Mouse (Mus musculus) erythroblast, embryonic 14.5 days (primary cell): ENCODE results near the gene Gid4. TPM values are rescaled to one million over a fixed set of nuclear protein-coding genes. Genes with fewer than 3 reads are reported as not detected.

ENCODE experiments used
- H3K27me3 ChIP-seq: 2 replicates; pipeline ENCODE4 v1.6.1; 2012; ENCODE audit warnings: inconsistent platforms; ENCODE audit not compliant: control insufficient read depth
- H3K36me3 ChIP-seq: 2 replicates; pipeline ENCODE4 v1.6.1; 2012; ENCODE audit warnings: mild to moderate bottlenecking, inconsistent platforms; ENCODE audit not compliant: control insufficient read depth
- H3K4me1 ChIP-seq: 2 replicates; pipeline ENCODE4 v1.6.1; 2012; ENCODE audit warnings: inconsistent platforms; ENCODE audit not compliant: control insufficient read depth
- H3K4me3 ChIP-seq: replicated peaks from 2 replicates; pipeline ENCODE3; 2012; ENCODE audit warnings: moderate library complexity, mild to moderate bottlenecking, inconsistent platforms
- H3K9me3 ChIP-seq: 2 replicates; pipeline ENCODE4 v1.6.1; 2012; ENCODE audit warnings: low read length, inconsistent platforms, mixed read lengths; ENCODE audit not compliant: control insufficient read depth
- GATA1 ChIP-seq: IDR thresholded peaks from 2 replicates; pipeline ENCODE4 v1.6.1; 2012; ENCODE audit warnings: low read length, inconsistent platforms, mixed read lengths
- TAL1 ChIP-seq: IDR thresholded peaks from 3 replicates; pipeline ENCODE4 v1.6.1; 2012; ENCODE audit warnings: low read length, inconsistent platforms, mixed read lengths
- polyA plus RNA-seq: library from polyadenylated mRNA; stranded (reverse); fragments of >175 nt; gene quantifications from 2 replicates; pipeline ENCODE4 v1.2.3, GENCODE M21; 2012

Gene Gid4
- polyA plus RNA-seq, 1 experiment: 2.1 TPM

GRCm38 (mm10) chr11:60444007-60444406 is 27.1 kb downstream of the Gid4 start:
- Histone ChIP-seq H3K4me3 (no peak overlapping the region), H3K36me3 (peaks cover 56% of the 10 kb centered on the region)

DNA sequence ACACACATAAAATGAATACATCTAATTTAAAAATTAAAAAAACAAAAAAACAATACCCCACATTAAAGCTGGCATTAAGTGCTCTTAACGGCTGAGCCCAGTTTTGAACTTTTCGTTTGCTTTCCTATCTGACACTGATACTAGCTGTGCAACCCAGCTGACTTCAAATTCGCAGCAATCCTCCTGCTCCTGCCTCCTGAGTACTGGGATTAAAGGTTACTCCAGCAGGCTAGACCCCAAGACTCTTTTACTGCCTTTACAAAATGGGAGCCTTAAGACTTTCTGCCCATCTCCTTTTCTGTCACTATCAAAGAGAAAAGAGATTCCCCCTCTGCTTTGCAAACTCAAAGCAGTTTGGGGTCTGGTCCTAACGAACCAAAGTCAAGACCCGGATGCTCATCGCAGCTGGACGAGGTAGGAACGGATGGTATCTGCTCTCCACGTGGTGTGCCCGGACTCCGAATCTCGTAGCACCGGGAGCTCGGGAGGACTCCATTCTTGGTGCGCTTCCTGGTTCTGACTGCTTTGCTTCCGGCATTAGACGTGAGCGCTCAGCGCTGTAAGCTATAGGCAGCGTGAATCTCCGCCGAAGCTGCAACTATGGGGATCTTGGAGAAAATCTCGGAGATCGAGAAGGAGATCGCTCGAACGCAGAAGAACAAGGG is 37.3 kb downstream of the Gid4 start, which contains the start of gene Drg2:
TSS of gene Drg2 (plus strand) at position 512 of the 665 bp plus-strand sequence.
- peaks cover 33% of the 10 kb centered on the region for H3K4me1 ChIP-seq
- no peaks in the 10 kb centered on the region for H3K27me3 ChIP-seq
- TF ChIP-seq TAL1 (no peak), GATA1 (no peak)
- H3K4me3 ChIP-seq: peak within 1 kb of the TSS; percentile 65
- peaks cover 34% of the 10 kb centered on the region for H3K36me3 ChIP-seq
- H3K9me3 ChIP-seq: no peaks in the 10 kb centered on the region

More at GRCm38 (mm10) chr11:60444007-60444406, 27.1 kb downstream of the Gid4 start:
- no peaks in the 10 kb centered on the region for H3K27me3 ChIP-seq
- H3K4me1 ChIP-seq: no peaks in the 10 kb centered on the region
- H3K9me3 ChIP-seq: no peaks in the 10 kb centered on the region
- TF ChIP-seq TAL1 (no peak), GATA1 (no peak)

- TF ChIP-seq GATA1: no peak
- TF ChIP-seq TAL1: no peak
- H3K36me3 ChIP-seq: peaks cover 39% of the 10 kb centered on the region
These were observed 37.8 kb downstream of the Gid4 start for GRCm38 (mm10) chr11:60454745-60455087.

DNA sequence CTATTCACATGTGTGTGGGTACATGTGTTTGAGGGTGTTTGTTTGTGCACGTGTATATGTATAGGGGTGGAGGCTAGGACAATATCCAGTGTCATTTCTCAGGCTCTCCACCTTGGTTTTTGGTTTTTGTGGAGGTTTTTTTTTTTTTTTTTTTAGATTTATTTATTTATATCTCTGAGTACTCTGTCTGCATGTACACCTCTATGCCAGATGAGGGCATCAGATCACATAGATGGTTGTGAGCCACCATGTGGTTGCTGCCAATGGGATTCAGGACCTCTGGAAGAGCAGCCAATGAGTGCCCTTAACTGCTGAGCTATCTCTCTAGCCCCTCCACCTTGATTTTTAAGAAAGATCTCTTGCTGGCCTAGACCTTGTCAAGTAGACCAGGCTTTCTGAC is 41.0 kb downstream of the Gid4 start:
- no peak for TF ChIP-seq TAL1
- H3K9me3 ChIP-seq: no peaks in the 10 kb centered on the region
- no peaks in the 10 kb centered on the region for H3K27me3 ChIP-seq
- no peak overlapping the region for H3K4me3 ChIP-seq
- H3K36me3 ChIP-seq: peaks cover 72% of the 10 kb centered on the region
- H3K4me1 ChIP-seq: peaks cover 33% of the 10 kb centered on the region

More at GRCm38 (mm10) chr11:60454745-60455087, 37.8 kb downstream of the Gid4 start:
- peak overlapping the region; percentile 65 for H3K4me3 ChIP-seq
- H3K27me3 ChIP-seq: no peaks in the 10 kb centered on the region
- peaks cover 33% of the 10 kb centered on the region for H3K4me1 ChIP-seq
- no peaks in the 10 kb centered on the region for H3K9me3 ChIP-seq

DNA sequence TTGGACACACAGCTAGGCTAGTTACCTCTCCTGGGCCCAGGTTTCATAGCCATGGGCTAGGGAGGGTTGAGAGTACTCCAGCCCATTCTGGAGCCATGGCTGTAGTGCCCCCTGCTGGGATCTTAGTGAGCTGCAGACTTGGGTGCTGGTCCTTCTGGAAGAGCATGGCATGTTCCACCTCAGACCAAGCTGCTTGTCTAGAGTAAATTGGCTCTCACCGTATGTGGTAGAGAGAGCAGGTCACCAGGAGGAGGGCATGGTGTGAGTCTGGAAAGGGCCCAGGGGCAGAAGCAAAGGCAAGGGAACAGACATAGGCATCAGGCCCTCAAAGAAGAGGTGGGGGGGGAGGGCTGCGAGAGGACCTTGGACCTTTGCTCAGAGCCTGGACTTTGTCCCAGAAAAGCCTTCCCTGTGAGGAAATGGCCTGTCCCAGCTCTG is 49.0 kb downstream of the Gid4 start:
- H3K4me3 ChIP-seq: no peak overlapping the region
- H3K9me3 ChIP-seq: 0 out of 2 replicates have a peak, but pooled peaks cover 2% of the 10 kb centered on the region
- H3K36me3 ChIP-seq: peaks cover 88% of the 10 kb centered on the region
- peaks cover 5% of the 10 kb centered on the region for H3K4me1 ChIP-seq
- TF ChIP-seq GATA1 (no peak), TAL1 (no peak)
- no peaks in the 10 kb centered on the region for H3K27me3 ChIP-seq

GRCm38 (mm10) chr11:60469039-60469438 is 52.1 kb downstream of the Gid4 start, which contains the start of gene Myo15:
Gene Myo15, plus strand, starts transcription at chr11:60469339.
- peaks cover 57% of the 10 kb centered on the region for H3K36me3 ChIP-seq
- H3K27me3 ChIP-seq: 0 out of 2 replicates have a peak, but pooled peaks cover 2% of the 10 kb centered on the region
- peaks cover 5% of the 10 kb centered on the region for H3K4me1 ChIP-seq
- TF ChIP-seq GATA1 (no peak), TAL1 (no peak)
- H3K9me3 ChIP-seq: 0 out of 2 replicates have a peak, but pooled peaks cover 2% of the 10 kb centered on the region
- no peak within 1 kb of the TSS for H3K4me3 ChIP-seq

GRCm38 (mm10) chr11:60470743-60471142 is 53.8 kb downstream of the Gid4 start:
- Histone ChIP-seq H3K4me1 (peaks cover 8% of the 10 kb centered on the region), H3K9me3 (peaks cover 6% of the 10 kb centered on the region), H3K27me3 (0 out of 2 replicates have a peak, but pooled peaks cover 2% of the 10 kb centered on the region), H3K4me3 (no peak overlapping the region), H3K36me3 (peaks cover 40% of the 10 kb centered on the region)
- no peak for TF ChIP-seq TAL1
- no peak for TF ChIP-seq GATA1

GRCm38 (mm10) chr11:60474534-60474933 is 57.6 kb downstream of the Gid4 start:
- H3K4me1 ChIP-seq: peaks cover 26% of the 10 kb centered on the region
- peaks cover 7% of the 10 kb centered on the region; the same call in 1 of the 2 replicates for H3K27me3 ChIP-seq
- no peak overlapping the region for H3K4me3 ChIP-seq
- H3K9me3 ChIP-seq: peaks cover 15% of the 10 kb centered on the region
- H3K36me3 ChIP-seq: peaks cover 4% of the 10 kb centered on the region
- TF ChIP-seq GATA1 (no peak), TAL1 (no peak)

DNA sequence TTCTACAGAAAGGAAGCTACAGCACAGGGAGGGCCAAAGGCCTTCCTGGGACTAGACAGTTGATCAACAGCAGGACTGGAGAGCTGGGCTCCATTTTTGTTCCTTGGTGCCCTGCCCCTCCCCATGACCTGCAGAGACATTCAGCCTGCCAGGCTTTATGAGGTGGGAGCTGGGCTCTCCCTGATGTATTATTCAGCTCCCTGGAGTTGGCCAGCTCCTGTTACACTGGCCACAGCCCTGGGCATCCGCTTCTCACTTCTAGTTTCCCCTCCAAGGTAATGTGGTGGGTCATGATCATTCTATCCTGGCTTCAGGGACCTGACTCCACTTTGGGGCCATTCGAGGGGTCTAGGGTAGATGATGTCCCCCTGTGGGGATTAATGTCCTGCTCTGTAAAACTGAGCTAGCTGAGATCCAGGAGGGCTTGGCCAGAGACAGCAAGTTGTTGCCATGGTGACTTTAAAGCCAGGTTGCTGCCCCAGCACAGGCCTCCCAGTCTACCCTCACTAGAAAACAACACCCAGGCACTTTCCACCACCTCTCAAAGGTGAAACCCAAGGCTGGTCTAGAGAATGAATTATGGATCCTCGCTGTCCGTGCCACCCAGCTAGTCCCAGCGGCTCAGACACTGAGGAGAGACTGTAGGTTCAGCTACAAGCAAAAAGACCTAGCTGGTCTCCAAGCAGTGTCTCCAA is 58.9 kb downstream of the Gid4 start:
- H3K9me3 ChIP-seq: peaks cover 13% of the 10 kb centered on the region
- H3K36me3 ChIP-seq: no peaks in the 10 kb centered on the region
- peaks cover 12% of the 10 kb centered on the region for H3K27me3 ChIP-seq
- peaks cover 39% of the 10 kb centered on the region for H3K4me1 ChIP-seq
- no peak overlapping the region for H3K4me3 ChIP-seq
- no peak for TF ChIP-seq TAL1
- TF ChIP-seq GATA1: no peak
